Mouse (Mus musculus): ENCODE results near the gene Cog6. TPM values are rescaled to one million over a fixed set of nuclear protein-coding genes. Genes with fewer than 3 reads are reported as not detected.

The Cog6 gene
- total and polyA plus RNA-seq, 3 experiments = 15.6 to 25.8 (median 18.4) TPM

GRCm38 (mm10) chr3:52956236-52956635 lies 60.8 kb downstream of the Cog6 start:
- no peaks in the 10 kb centered on the region for H3K36me3 ChIP-seq (replicated peaks in 1 of 2; ENCODE audit: control insufficient read depth in 1 of 2, insufficient read depth in 1 of 2, low read length in 1 of 2)
- no peak overlapping the region for H3K4me3 ChIP-seq (replicated peaks in 1 of 3; ENCODE audit: low read depth in 2 of 3, low read length in 2 of 3, poor library complexity in 1 of 3)
- no peak overlapping the region for H3K27ac ChIP-seq (ENCODE audit: insufficient read depth, low read depth)
- H3K27me3 ChIP-seq (replicated peaks) = no peaks in the 10 kb centered on the region
- H3K4me2 ChIP-seq (ENCODE audit: insufficient read depth, low read depth, poor library complexity, severe bottlenecking) = no peak overlapping the region
- H3K4me1 ChIP-seq (ENCODE audit: control insufficient read depth in 1 of 2, insufficient read depth in 2 of 2) = no peaks in the 10 kb centered on the region
- no peaks in the 10 kb centered on the region for H3K79me2 ChIP-seq (replicated peaks; ENCODE audit: control insufficient read depth, extremely low read depth, insufficient read depth, poor library complexity, severe bottlenecking)
- no peak overlapping the region for H3K9ac ChIP-seq (ENCODE audit: insufficient read depth, low read depth)
- TF ChIP-seq MAX (IDR thresholded peaks at IDR 0.05; ENCODE audit: low read length) = no peak
- no peak for TF ChIP-seq RAD21 (IDR thresholded peaks at IDR 0.05; ENCODE audit: low read depth, low read length)
- no peak for TF ChIP-seq JUN (IDR thresholded peaks at IDR 0.05; ENCODE audit: insufficient read depth, low read depth, low read length)
- no peak for TF ChIP-seq MAFK (IDR thresholded peaks at IDR 0.05; ENCODE audit: insufficient replicate concordance, low read length)
- dilution Hi-C loops (cut with MboI; ENCODE audit: extremely low pct_ligation_motif_present, extremely low pct_unique_long_range_greater_than_20kb, low sequenced_read_pairs) = no loop called here
- in situ Hi-C loops (cut with MboI; ENCODE audit: low pct_ligation_motif_present, low pct_unique_long_range_greater_than_20kb, low sequenced_read_pairs) = no loop called here
- no peak for DNase-seq (ENCODE audit: extremely low read depth)
- no peaks in the 10 kb centered on the region for H3K9me3 ChIP-seq (replicated peaks; ENCODE audit: low read length)

- Histone ChIP-seq H3K27me3 (replicated peaks) (no peaks in the 10 kb centered on the region), H3K9me3 (replicated peaks; ENCODE audit: low read length) (no peaks in the 10 kb centered on the region), H3K4me2 (ENCODE audit: insufficient read depth, low read depth, poor library complexity, severe bottlenecking) (no peak overlapping the region), H3K36me3 (replicated peaks in 1 of 2; ENCODE audit: control insufficient read depth in 1 of 2, insufficient read depth in 1 of 2, low read length in 1 of 2) (no peaks in the 10 kb centered on the region), H3K4me1 (ENCODE audit: control insufficient read depth in 1 of 2, insufficient read depth in 2 of 2) (no peaks in the 10 kb centered on the region), H3K27ac (ENCODE audit: insufficient read depth, low read depth) (no peak overlapping the region), H3K9ac (ENCODE audit: insufficient read depth, low read depth) (no peak overlapping the region), H3K79me2 (replicated peaks; ENCODE audit: control insufficient read depth, extremely low read depth, insufficient read depth, poor library complexity, severe bottlenecking) (no peaks in the 10 kb centered on the region), H3K4me3 (replicated peaks in 1 of 3; ENCODE audit: low read depth in 2 of 3, low read length in 2 of 3, poor library complexity in 1 of 3) (no peak overlapping the region)
- in situ Hi-C loops (cut with MboI; ENCODE audit: low pct_ligation_motif_present, low pct_unique_long_range_greater_than_20kb, low sequenced_read_pairs) = no loop called here
- dilution Hi-C loops (cut with MboI; ENCODE audit: extremely low pct_ligation_motif_present, extremely low pct_unique_long_range_greater_than_20kb, low sequenced_read_pairs) = no loop called here
- no peak for DNase-seq (ENCODE audit: extremely low read depth)
- TF ChIP-seq KAT2A (IDR thresholded peaks at IDR 0.05; ENCODE audit: insufficient replicate concordance, low read length) (no peak), CHD2 (IDR thresholded peaks at IDR 0.05; ENCODE audit: low read length) (no peak), SMC3 (IDR thresholded peaks at IDR 0.05; ENCODE audit: low read depth, low read length) (no peak), ZNF384 (IDR thresholded peaks at IDR 0.05; ENCODE audit: low read depth, low read length) (no peak), NELFE (IDR thresholded peaks at IDR 0.05; ENCODE audit: low read depth, low read length) (no peak), TBP (conservative IDR thresholded peaks at IDR 0.05; ENCODE audit: low read depth, low read length) (no peak), EP300 (IDR thresholded peaks at IDR 0.05; ENCODE audit: low read length) (no peak), PAX5 (IDR thresholded peaks at IDR 0.05; ENCODE audit: low read length) (no peak), USF2 (conservative IDR thresholded peaks at IDR 0.05; ENCODE audit: low read depth, low read length) (no peak), MYC (IDR thresholded peaks at IDR 0.05; ENCODE audit: low read depth, low read length) (no peak), MAFK (IDR thresholded peaks at IDR 0.05; ENCODE audit: insufficient replicate concordance, low read length) (no peak), ZMIZ1 (IDR thresholded peaks at IDR 0.05; ENCODE audit: low read depth, low read length) (no peak), MAX (IDR thresholded peaks at IDR 0.05; ENCODE audit: low read length) (no peak), CTCF (conservative IDR thresholded peaks at IDR 0.05 in 1 of 2, IDR thresholded peaks at IDR 0.05 in 1 of 2; ENCODE audit: low read depth in 2 of 2, low read length in 2 of 2) (no peak)
Measured at GRCm38 (mm10) chr3:52955481-52956019, 61.5 kb downstream of the Cog6 start.

Data from CH12.LX (cell line).